Mouse (Mus musculus) heart, embryonic 13.5 days (tissue): ENCODE measurements around the gene Tnk1. TPM values are rescaled to one million over a fixed set of nuclear protein-coding genes. Genes with fewer than 3 reads are reported as not detected.

ENCODE experiments used
- ATAC-seq: fragments of 200-750 bp; cut with Nextera tagmentation; 2 replicates; pipeline ENCODE4 v1.8.0; 2017; ENCODE audit warnings: moderate TSS enrichment; ENCODE audit not compliant: insufficient number of reproducible peaks, low FRiP score, low TSS enrichment; ENCODE audit errors: extremely low read depth
- H3K27ac ChIP-seq: fragments of 300-500 bp; sonication (generic); replicated peaks from 2 replicates; pipeline ENCODE4 v1.5.1; 2015; ENCODE audit warnings: moderate library complexity, mild to moderate bottlenecking, inconsistent platforms
- H3K27me3 ChIP-seq: fragments of 300-500 bp; sonication (generic); replicated peaks from 2 replicates; pipeline ENCODE4 v1.6.1; 2015; ENCODE audit warnings: mild to moderate bottlenecking, inconsistent platforms
- H3K36me3 ChIP-seq: fragments of 300-500 bp; sonication (generic); 2 replicates; pipeline ENCODE4 v1.6.1; 2015; ENCODE audit warnings: mild to moderate bottlenecking, inconsistent platforms
- H3K4me1 ChIP-seq: fragments of 300-500 bp; sonication (generic); 2 replicates; pipeline ENCODE4 v1.6.1; 2015; ENCODE audit warnings: inconsistent platforms
- H3K4me2 ChIP-seq: fragments of 300-500 bp; sonication (generic); 2 replicates; pipeline ENCODE4 v1.6.1; 2015; ENCODE audit warnings: inconsistent platforms, mild to moderate bottlenecking, moderate library complexity
- H3K4me3 ChIP-seq: fragments of 300-500 bp; sonication (generic); 2 replicates; pipeline ENCODE4 v1.5.1; 2015; ENCODE audit warnings: moderate library complexity, mild to moderate bottlenecking, inconsistent platforms
- H3K9ac ChIP-seq: fragments of 300-500 bp; sonication (generic); 2 replicates; pipeline ENCODE4 v1.6.1; 2015; ENCODE audit warnings: inconsistent platforms, mild to moderate bottlenecking, moderate library complexity
- H3K9me3 ChIP-seq: fragments of 300-500 bp; sonication (generic); 2 replicates; pipeline ENCODE4 v1.6.1; 2016; ENCODE audit warnings: inconsistent platforms
- WGBS: fragments of 180-500 bp; shearing (Covaris S2); methylation state at CpG from one replicate; pipeline ENCODE4 v1.1.7; 2015; ENCODE audit warnings: mixed read lengths; 5-methylcytosine and 5-hydroxymethylcytosine counted together
- polyA plus RNA-seq: library from polyadenylated mRNA; unstranded; fragments of >200 nt; fragmentation: Nextera tagmentation; extraction: Ambion mirVana; gene quantifications from 2 replicates; pipeline ENCODE4 v1.2.1, GENCODE M21; 2015

Gene Tnk1
- polyA plus RNA-seq, 1 experiment from 2014 or later: 0.56 TPM

- H3K4me3 ChIP-seq: no peak overlapping the region
- H3K9me3 ChIP-seq: 0 out of 2 replicates have a peak, but pooled peaks cover 8% of the 10 kb centered on the region
- H3K27me3 ChIP-seq: no peaks in the 10 kb centered on the region
- H3K4me2 ChIP-seq: no peak overlapping the region
- no peak overlapping the region for H3K9ac ChIP-seq
- H3K4me1 ChIP-seq: no peaks in the 10 kb centered on the region
- WGBS: 89% methylated on average over 12 of the region's 12 CpGs
- no peak overlapping the region for H3K27ac ChIP-seq
- ATAC-seq: no peak
- H3K36me3 ChIP-seq: no peaks in the 10 kb centered on the region
Measured at GRCm38 (mm10) chr11:69816520-69816919, 42.0 kb downstream of the Tnk1 start.

GRCm38 (mm10) chr11:69815155-69815554 lies 43.4 kb downstream of the Tnk1 start, which contains the start of gene Gm39566:
TSS of gene Gm39566 (minus strand) at chr11:69815298.
- H3K36me3 ChIP-seq: no peaks in the 10 kb centered on the region
- H3K4me2 ChIP-seq: no peak within 1 kb of the TSS
- no peaks in the 10 kb centered on the region for H3K4me1 ChIP-seq
- H3K27me3 ChIP-seq: peaks cover 5% of the 10 kb centered on the region; the same call in 1 of the 2 replicates
- no peak for ATAC-seq
- 0 out of 2 replicates have a peak, but pooled peaks cover 8% of the 10 kb centered on the region for H3K9me3 ChIP-seq
- no peak within 1 kb of the TSS for H3K9ac ChIP-seq
- 48% methylated on average over 10 of the region's 10 CpGs for WGBS
- no peak within 1 kb of the TSS for H3K27ac ChIP-seq
- no peak within 1 kb of the TSS for H3K4me3 ChIP-seq

- Histone ChIP-seq H3K36me3 (no peaks in the 10 kb centered on the region), H3K9me3 (peaks cover 5% of the 10 kb centered on the region; the same call in 1 of the 2 replicates), H3K4me2 (no peak overlapping the region), H3K9ac (no peak overlapping the region), H3K4me3 (no peak overlapping the region), H3K27me3 (peaks cover 31% of the 10 kb centered on the region), H3K27ac (no peak overlapping the region), H3K4me1 (peaks cover 2% of the 10 kb centered on the region; the same call in 1 of the 2 replicates)
- ATAC-seq: no peak
Measured at GRCm38 (mm10) chr11:69810280-69810679, 48.2 kb downstream of the Tnk1 start.

GRCm38 (mm10) chr11:69807641-69808040 lies 50.9 kb downstream of the Tnk1 start:
- Histone ChIP-seq H3K27me3 (peaks cover 54% of the 10 kb centered on the region), H3K4me3 (no peak overlapping the region), H3K4me2 (no peak overlapping the region), H3K36me3 (no peaks in the 10 kb centered on the region), H3K9ac (no peak overlapping the region), H3K9me3 (peaks cover 5% of the 10 kb centered on the region; the same call in 1 of the 2 replicates), H3K27ac (no peak overlapping the region), H3K4me1 (peaks cover 27% of the 10 kb centered on the region)
- 71% methylated on average over 2 of the region's 2 CpGs for WGBS
- no peak for ATAC-seq

- no peak overlapping the region for H3K27ac ChIP-seq
Measured at GRCm38 (mm10) chr11:69806378-69806777, 52.2 kb downstream of the Tnk1 start.

GRCm38 (mm10) chr11:69804972-69805909 lies 53.3 kb downstream of the Tnk1 start, which contains the start of gene Tmem102:
TSS of gene Tmem102 (minus strand) at chr11:69805624.
- H3K4me1 ChIP-seq: peaks cover 51% of the 10 kb centered on the region
- peaks cover 5% of the 10 kb centered on the region; the same call in 1 of the 2 replicates for H3K9me3 ChIP-seq
- H3K36me3 ChIP-seq: no peaks in the 10 kb centered on the region
- 11% methylated on average over 29 of the region's 29 CpGs for WGBS
- peak within 1 kb of the TSS; percentile 82 for H3K4me2 ChIP-seq
- H3K4me3 ChIP-seq: peak within 1 kb of the TSS; percentile 67
- no peak within 1 kb of the TSS for H3K27ac ChIP-seq
- H3K27me3 ChIP-seq: peaks cover 70% of the 10 kb centered on the region
- ATAC-seq: no peak
- H3K9ac ChIP-seq: peak within 1 kb of the TSS; percentile 65

More at GRCm38 (mm10) chr11:69806378-69806777, 52.2 kb downstream of the Tnk1 start:
- Histone ChIP-seq H3K9ac (no peak overlapping the region), H3K27me3 (peaks cover 66% of the 10 kb centered on the region), H3K4me1 (peaks cover 40% of the 10 kb centered on the region), H3K36me3 (no peaks in the 10 kb centered on the region), H3K4me2 (no peak overlapping the region), H3K4me3 (no peak overlapping the region), H3K9me3 (peaks cover 5% of the 10 kb centered on the region; the same call in 1 of the 2 replicates)
- ATAC-seq: no peak
- WGBS: 72% methylated on average over 4 of the region's 4 CpGs

GRCm38 (mm10) chr11:69804652-69804940 lies 53.9 kb downstream of the Tnk1 start:
- peaks cover 73% of the 10 kb centered on the region for H3K27me3 ChIP-seq
- no peak overlapping the region for H3K27ac ChIP-seq
- no peaks in the 10 kb centered on the region for H3K36me3 ChIP-seq
- peaks cover 57% of the 10 kb centered on the region for H3K4me1 ChIP-seq
- H3K4me3 ChIP-seq: peak overlapping the region; percentile 67
- peak overlapping the region; percentile 82 for H3K4me2 ChIP-seq
- H3K9ac ChIP-seq: peak overlapping the region; percentile 65; the same call in 1 of the 2 replicates
- 7% methylated on average over 12 of the region's 12 CpGs for WGBS
- no peak for ATAC-seq
- peaks cover 5% of the 10 kb centered on the region; the same call in 1 of the 2 replicates for H3K9me3 ChIP-seq

- Histone ChIP-seq H3K27me3 (peaks cover 79% of the 10 kb centered on the region), H3K4me3 (peak overlapping the region; percentile 67), H3K4me1 (peaks cover 63% of the 10 kb centered on the region), H3K9me3 (peaks cover 5% of the 10 kb centered on the region; the same call in 1 of the 2 replicates), H3K36me3 (no peaks in the 10 kb centered on the region), H3K4me2 (peak overlapping the region; percentile 82), H3K9ac (peak overlapping the region; percentile 87), H3K27ac (no peak overlapping the region)
- peak; percentile 40; the same call in 1 of the 2 replicates for ATAC-seq
- under 1% methylated on average over 60 of the region's 60 CpGs for WGBS
Measured at GRCm38 (mm10) chr11:69803786-69804651, 54.5 kb downstream of the Tnk1 start.

GRCm38 (mm10) chr11:69803328-69803727 lies 55.2 kb downstream of the Tnk1 start:
- peak overlapping the region; percentile 87 for H3K9ac ChIP-seq
- ATAC-seq: 0 out of 2 replicates have a peak, but pooled peaks have one; percentile 5
- 3% methylated on average over 12 of the region's 12 CpGs for WGBS
- H3K27me3 ChIP-seq: peaks cover 82% of the 10 kb centered on the region
- no peak overlapping the region for H3K27ac ChIP-seq
- peaks cover 5% of the 10 kb centered on the region; the same call in 1 of the 2 replicates for H3K9me3 ChIP-seq
- peaks cover 66% of the 10 kb centered on the region for H3K4me1 ChIP-seq
- no peaks in the 10 kb centered on the region for H3K36me3 ChIP-seq
- peak overlapping the region; percentile 82 for H3K4me2 ChIP-seq
- H3K4me3 ChIP-seq: peak overlapping the region; percentile 67

- H3K4me2 ChIP-seq: peak overlapping the region; percentile 82
- H3K27me3 ChIP-seq: peaks cover 84% of the 10 kb centered on the region
- H3K36me3 ChIP-seq: no peaks in the 10 kb centered on the region
- H3K27ac ChIP-seq: no peak overlapping the region; the same call in 1 of the 2 replicates
- WGBS: under 1% methylated on average over 33 of the region's 33 CpGs
- H3K4me1 ChIP-seq: peaks cover 66% of the 10 kb centered on the region
- peak overlapping the region; percentile 67 for H3K4me3 ChIP-seq
- peak overlapping the region; percentile 87 for H3K9ac ChIP-seq
- H3K9me3 ChIP-seq: peaks cover 5% of the 10 kb centered on the region; the same call in 1 of the 2 replicates
- no peak for ATAC-seq
Measured at GRCm38 (mm10) chr11:69802648-69803105, 55.9 kb downstream of the Tnk1 start.
